Mouse (Mus musculus): ENCODE data around the gene Sorcs1. TPM values are rescaled to one million over a fixed set of nuclear protein-coding genes. Genes with fewer than 3 reads are reported as not detected.

Gene Sorcs1
- polyA plus RNA-seq, 1 experiment from 2014 or later: 3.2 TPM

DNA sequence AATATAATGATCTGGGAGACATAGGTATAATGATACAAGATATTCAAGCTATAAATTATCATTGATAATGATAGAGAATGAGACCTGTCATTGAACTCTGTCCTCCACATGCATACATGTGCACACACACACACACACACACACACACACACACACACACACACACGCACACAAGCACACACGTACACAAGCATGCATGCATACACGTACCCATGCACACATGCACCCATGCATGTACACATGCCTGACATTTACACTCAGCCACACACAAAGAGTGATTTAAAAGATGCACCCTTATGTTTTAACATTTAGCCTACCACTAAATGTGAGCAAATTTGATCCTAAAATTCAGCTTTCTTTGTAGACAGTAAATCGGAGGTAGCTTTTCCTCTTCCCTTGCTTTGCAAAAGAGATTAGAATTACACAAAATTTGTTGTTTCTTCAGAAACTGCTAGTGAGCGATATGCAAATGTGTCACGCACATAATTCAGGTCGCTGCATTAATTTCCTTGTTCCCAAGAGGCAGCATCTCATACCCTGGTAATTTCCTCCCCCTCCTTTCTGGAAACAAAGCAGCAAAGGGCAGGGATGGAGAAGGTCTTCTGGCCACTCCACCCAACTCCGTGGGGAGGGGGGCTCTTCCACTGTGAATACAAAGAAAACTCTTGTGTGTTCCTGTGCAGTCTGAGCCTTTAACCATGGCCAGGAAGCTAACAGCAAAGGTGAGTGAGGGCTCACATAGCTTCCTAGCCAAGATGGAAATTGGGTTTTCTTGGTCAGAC is 38.0 kb downstream of the Sorcs1 start:
- Histone ChIP-seq H3K4me1 (no peaks in the 10 kb centered on the region), H3K9me3 (no peaks in the 10 kb centered on the region), H3K9ac (no peak overlapping the region), H3K27me3 (no peaks in the 10 kb centered on the region), H3K4me2 (replicated peaks) (no peak overlapping the region), H3K36me3 (no peaks in the 10 kb centered on the region), H3K4me3 (no peak overlapping the region), H3K27ac (no peak overlapping the region)
- 74% methylated on average over 8 of the region's 8 CpGs for WGBS
- no peak for ATAC-seq (ENCODE audit: insufficient number of reproducible peaks, insufficient read depth, low FRiP score, low TSS enrichment)

DNA sequence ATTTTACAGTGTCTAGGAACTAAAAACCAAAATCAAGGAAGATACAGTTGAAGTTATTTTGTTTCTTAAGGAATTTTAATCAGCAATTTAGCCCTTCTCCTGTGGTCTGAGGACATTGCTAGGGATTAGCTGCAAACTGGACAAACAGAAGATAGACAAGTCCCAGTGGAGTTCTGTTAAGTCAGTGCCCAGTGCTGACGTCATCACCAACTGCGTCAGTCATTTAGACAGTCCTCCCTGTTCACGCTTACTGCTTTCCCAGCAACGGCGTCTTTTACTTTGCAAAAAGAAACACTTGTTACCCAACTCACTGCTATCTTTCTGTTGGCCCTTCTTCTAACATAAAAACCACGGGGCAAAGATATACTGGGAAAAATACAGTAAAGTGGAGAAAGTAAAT is 40.3 kb downstream of the Sorcs1 start:
- no peak overlapping the region for H3K27ac ChIP-seq
- no peaks in the 10 kb centered on the region for H3K36me3 ChIP-seq
- no peak for ATAC-seq (ENCODE audit: insufficient number of reproducible peaks, insufficient read depth, low FRiP score, low TSS enrichment)
- whole genome bisulfite sequencing: 77% methylated on average over 6 of the region's 6 CpGs
- no peak overlapping the region for H3K9ac ChIP-seq
- H3K9me3 ChIP-seq: no peaks in the 10 kb centered on the region
- H3K4me3 ChIP-seq: no peak overlapping the region
- no peaks in the 10 kb centered on the region for H3K27me3 ChIP-seq
- H3K4me1 ChIP-seq: no peaks in the 10 kb centered on the region
- no peak overlapping the region for H3K4me2 ChIP-seq (replicated peaks)

DNA sequence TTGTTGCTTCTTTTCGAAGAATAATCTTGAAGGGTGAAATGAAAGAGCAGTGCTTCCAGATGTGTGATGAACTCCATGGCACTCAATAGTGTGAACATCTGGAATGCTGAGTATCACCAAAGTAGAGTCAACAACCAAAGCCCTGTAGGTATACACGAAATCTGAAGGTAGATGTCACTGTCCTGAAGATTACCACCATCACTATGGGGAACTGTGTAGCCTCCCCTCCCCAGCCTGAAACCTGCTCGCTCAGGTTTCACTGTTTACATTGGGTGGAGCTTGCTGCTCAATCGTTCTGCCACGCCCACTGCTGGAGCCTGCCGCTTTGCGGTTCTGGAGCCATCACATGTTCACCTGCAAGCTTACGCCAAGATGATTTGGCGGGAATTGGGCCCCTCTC is 64.4 kb downstream of the Sorcs1 start:
- Histone ChIP-seq H3K36me3 (no peaks in the 10 kb centered on the region), H3K9ac (no peak overlapping the region), H3K4me2 (replicated peaks) (no peak overlapping the region; the same call in 1 of the 2 replicates), H3K27ac (no peak overlapping the region), H3K27me3 (no peaks in the 10 kb centered on the region), H3K4me1 (no peaks in the 10 kb centered on the region), H3K4me3 (no peak overlapping the region), H3K9me3 (no peaks in the 10 kb centered on the region)
- 22% methylated on average over 9 of the region's 9 CpGs for WGBS
- no peak for ATAC-seq (ENCODE audit: insufficient number of reproducible peaks, insufficient read depth, low FRiP score, low TSS enrichment)

GRCm38 (mm10) chr19:50611619-50612018 is 66.8 kb downstream of the Sorcs1 start:
- no peak for ATAC-seq (ENCODE audit: insufficient number of reproducible peaks, insufficient read depth, low FRiP score, low TSS enrichment)

DNA sequence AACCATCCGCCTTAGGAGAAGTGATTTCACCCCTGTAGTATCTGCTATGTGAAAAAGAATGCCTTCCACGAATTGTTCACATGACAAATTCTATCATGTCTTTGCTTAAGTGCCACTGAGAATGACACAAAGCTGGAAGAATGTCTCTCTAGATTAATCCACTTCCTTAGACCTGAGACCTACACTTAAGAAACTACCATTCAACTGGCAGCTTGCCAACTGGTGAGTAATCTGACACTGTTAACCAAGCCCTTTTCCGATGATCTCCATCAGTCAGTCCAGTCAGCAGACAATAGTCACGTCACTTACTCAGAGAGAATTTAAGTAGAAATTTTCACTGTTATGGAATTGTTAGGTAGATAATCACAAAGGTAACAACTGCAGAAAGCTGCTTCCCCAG is 74.6 kb downstream of the Sorcs1 start:
- 52% methylated on average over 4 of the region's 4 CpGs for WGBS
- Histone ChIP-seq H3K27me3 (no peaks in the 10 kb centered on the region), H3K4me3 (no peak overlapping the region), H3K9me3 (no peaks in the 10 kb centered on the region), H3K9ac (no peak overlapping the region), H3K36me3 (no peaks in the 10 kb centered on the region), H3K27ac (no peak overlapping the region), H3K4me2 (replicated peaks) (no peak overlapping the region), H3K4me1 (no peaks in the 10 kb centered on the region)
- no peak for ATAC-seq (ENCODE audit: insufficient number of reproducible peaks, insufficient read depth, low FRiP score, low TSS enrichment)

More at GRCm38 (mm10) chr19:50611619-50612018, 66.8 kb downstream of the Sorcs1 start:
- no peak overlapping the region for H3K27ac ChIP-seq
- 52% methylated on average over 3 of the region's 3 CpGs for WGBS
- no peaks in the 10 kb centered on the region for H3K36me3 ChIP-seq
- H3K9ac ChIP-seq: no peak overlapping the region
- no peak overlapping the region for H3K4me3 ChIP-seq
- H3K4me1 ChIP-seq: no peaks in the 10 kb centered on the region
- H3K27me3 ChIP-seq: no peaks in the 10 kb centered on the region
- H3K9me3 ChIP-seq: no peaks in the 10 kb centered on the region
- H3K4me2 ChIP-seq (replicated peaks): no peak overlapping the region

- no peak overlapping the region for H3K4me3 ChIP-seq
- H3K9ac ChIP-seq: no peak overlapping the region
- no peaks in the 10 kb centered on the region for H3K36me3 ChIP-seq
- H3K27ac ChIP-seq: no peak overlapping the region
- H3K4me1 ChIP-seq: no peaks in the 10 kb centered on the region
- no peak overlapping the region for H3K4me2 ChIP-seq (replicated peaks)
- 90% methylated on average over 5 of the region's 5 CpGs for WGBS
- no peaks in the 10 kb centered on the region for H3K9me3 ChIP-seq
- no peak for ATAC-seq (ENCODE audit: insufficient number of reproducible peaks, insufficient read depth, low FRiP score, low TSS enrichment)
- no peaks in the 10 kb centered on the region for H3K27me3 ChIP-seq
Observed at GRCm38 (mm10) chr19:50603380-50603779, 75.1 kb downstream of the Sorcs1 start.

GRCm38 (mm10) chr19:50597300-50597699 is 81.1 kb downstream of the Sorcs1 start:
- H3K27ac ChIP-seq: no peak overlapping the region
- ATAC-seq (ENCODE audit: insufficient number of reproducible peaks, insufficient read depth, low FRiP score, low TSS enrichment): no peak
- H3K9me3 ChIP-seq: no peaks in the 10 kb centered on the region
- H3K36me3 ChIP-seq: no peaks in the 10 kb centered on the region
- H3K9ac ChIP-seq: no peak overlapping the region
- no peak overlapping the region for H3K4me2 ChIP-seq (replicated peaks)
- H3K4me1 ChIP-seq: no peaks in the 10 kb centered on the region
- H3K4me3 ChIP-seq: no peak overlapping the region
- H3K27me3 ChIP-seq: no peaks in the 10 kb centered on the region
- 71% methylated on average over 4 of the region's 4 CpGs for WGBS

DNA sequence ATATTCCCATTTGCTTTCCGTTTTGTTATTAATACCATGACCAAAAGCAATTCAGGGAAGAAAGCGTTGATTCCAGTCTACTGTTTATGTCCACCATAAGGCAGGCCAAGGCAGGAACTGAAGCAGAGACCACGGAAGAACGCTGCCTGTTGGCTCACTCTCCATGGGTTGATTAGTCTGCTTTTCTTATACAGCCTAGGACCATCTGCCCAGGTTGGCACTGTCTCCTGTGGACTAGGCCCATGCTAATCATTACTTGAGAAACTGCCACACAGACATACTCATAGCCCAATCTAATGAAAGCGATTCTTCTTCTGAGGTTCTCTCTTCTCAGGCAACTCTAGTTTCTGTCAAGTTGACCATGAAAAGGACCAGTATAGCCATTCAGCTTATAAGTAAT is 92.3 kb downstream of the Sorcs1 start:
- H3K36me3 ChIP-seq: no peaks in the 10 kb centered on the region
- no peaks in the 10 kb centered on the region for H3K4me1 ChIP-seq
- no peak overlapping the region for H3K27ac ChIP-seq
- no peak overlapping the region for H3K4me3 ChIP-seq
- no peaks in the 10 kb centered on the region for H3K27me3 ChIP-seq
- no peak overlapping the region for H3K9ac ChIP-seq
- 95% methylated on average over 5 of the region's 5 CpGs for whole genome bisulfite sequencing
- H3K4me2 ChIP-seq (replicated peaks): no peak overlapping the region
- no peaks in the 10 kb centered on the region for H3K9me3 ChIP-seq
- no peak for ATAC-seq (ENCODE audit: insufficient number of reproducible peaks, insufficient read depth, low FRiP score, low TSS enrichment)

DNA sequence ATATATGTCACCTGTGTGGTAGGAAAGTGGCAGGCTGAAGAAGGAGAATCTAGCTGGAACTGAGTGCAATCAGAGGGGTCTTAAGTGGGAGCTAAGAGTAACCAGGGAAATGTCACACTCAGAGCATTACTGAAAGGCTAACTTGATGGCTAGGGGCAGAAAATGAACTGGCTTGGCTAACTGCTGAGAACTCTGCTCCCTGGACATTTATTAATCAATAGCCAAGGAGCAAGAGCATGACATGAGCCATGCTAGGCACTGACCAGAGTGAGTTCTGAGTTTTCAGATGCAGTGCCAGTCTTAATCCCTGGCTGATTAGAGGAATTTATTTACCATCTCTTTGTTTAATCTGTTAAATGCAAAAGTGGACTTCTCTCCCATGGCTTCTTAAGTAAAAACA is 95.5 kb downstream of the Sorcs1 start:
- H3K9ac ChIP-seq: no peak overlapping the region
- no peaks in the 10 kb centered on the region for H3K36me3 ChIP-seq
- no peaks in the 10 kb centered on the region for H3K9me3 ChIP-seq
- ATAC-seq (ENCODE audit: insufficient number of reproducible peaks, insufficient read depth, low FRiP score, low TSS enrichment): no peak
- H3K27ac ChIP-seq: no peak overlapping the region
- no peaks in the 10 kb centered on the region for H3K4me1 ChIP-seq
- no peak overlapping the region for H3K4me2 ChIP-seq (replicated peaks)
- H3K27me3 ChIP-seq: no peaks in the 10 kb centered on the region
- H3K4me3 ChIP-seq: no peak overlapping the region

DNA sequence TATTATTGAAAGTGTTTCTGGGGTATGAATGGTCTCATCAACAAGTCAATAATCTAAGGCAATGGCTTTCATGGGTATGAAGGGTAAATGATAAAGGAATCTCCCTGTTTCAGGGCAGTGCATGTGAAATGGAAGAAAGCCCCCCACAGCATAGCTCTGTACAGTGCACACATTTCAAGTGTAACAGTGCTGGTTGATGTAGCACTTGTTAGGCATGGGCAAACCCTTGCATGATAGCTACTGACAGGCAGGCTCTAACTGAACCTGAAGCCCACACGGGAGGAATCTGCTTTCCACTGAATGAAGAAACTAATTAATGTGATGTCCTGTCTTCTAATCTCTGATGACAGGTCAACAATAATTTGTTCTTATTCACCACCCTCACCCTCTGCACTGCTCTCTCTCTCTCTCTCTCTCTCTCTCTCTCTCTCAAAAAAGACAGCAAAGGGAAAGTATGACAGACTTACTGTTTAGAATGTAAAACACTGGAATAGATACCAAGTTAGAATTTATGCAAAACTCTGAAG is 108.7 kb downstream of the Sorcs1 start:
- 22% methylated on average over 1 of the region's 1 CpGs for WGBS
- Histone ChIP-seq H3K4me1 (no peaks in the 10 kb centered on the region), H3K9ac (no peak overlapping the region)

DNA sequence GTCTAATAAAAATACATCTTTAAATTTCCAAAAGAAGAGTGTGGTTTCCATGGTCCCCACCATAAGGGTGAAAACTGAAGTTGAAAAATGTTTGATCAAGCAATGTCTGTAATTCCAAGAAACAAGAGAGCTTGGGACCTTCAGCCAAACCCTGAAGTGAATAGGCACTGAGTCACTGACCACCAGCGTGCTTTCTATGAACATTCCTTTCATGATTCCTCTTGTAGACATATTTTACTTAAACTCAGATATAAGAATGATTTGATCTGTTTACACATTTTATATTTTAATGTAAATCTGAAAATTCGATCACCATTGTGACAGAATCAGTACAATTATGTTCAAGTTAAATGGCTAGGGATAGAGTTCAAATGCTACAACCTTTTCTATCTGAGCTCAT is 112.1 kb downstream of the Sorcs1 start:
- H3K9ac ChIP-seq: no peak overlapping the region
- H3K27ac ChIP-seq: no peak overlapping the region
- no peak overlapping the region for H3K4me3 ChIP-seq
- no peaks in the 10 kb centered on the region for H3K36me3 ChIP-seq
- no peak overlapping the region for H3K4me2 ChIP-seq (replicated peaks)
- no peak for ATAC-seq (ENCODE audit: insufficient number of reproducible peaks, insufficient read depth, low FRiP score, low TSS enrichment)
- 86% methylated on average over 2 of the region's 2 CpGs for WGBS
- H3K4me1 ChIP-seq: no peaks in the 10 kb centered on the region
- H3K27me3 ChIP-seq: no peaks in the 10 kb centered on the region
- no peaks in the 10 kb centered on the region for H3K9me3 ChIP-seq

More for the DNA sequence above, 108.7 kb downstream of the Sorcs1 start:
- H3K9me3 ChIP-seq: no peaks in the 10 kb centered on the region
- no peaks in the 10 kb centered on the region for H3K27me3 ChIP-seq
- no peak overlapping the region for H3K4me2 ChIP-seq (replicated peaks)
- ATAC-seq (ENCODE audit: insufficient number of reproducible peaks, insufficient read depth, low FRiP score, low TSS enrichment): no peak
- H3K27ac ChIP-seq: no peak overlapping the region
- H3K36me3 ChIP-seq: no peaks in the 10 kb centered on the region
- no peak overlapping the region for H3K4me3 ChIP-seq

GRCm38 (mm10) chr19:50558771-50559170 is 119.7 kb downstream of the Sorcs1 start:
- Histone ChIP-seq H3K9me3 (no peaks in the 10 kb centered on the region), H3K4me3 (no peak overlapping the region), H3K4me1 (no peaks in the 10 kb centered on the region), H3K4me2 (replicated peaks) (no peak overlapping the region), H3K9ac (no peak overlapping the region), H3K36me3 (no peaks in the 10 kb centered on the region), H3K27me3 (no peaks in the 10 kb centered on the region), H3K27ac (no peak overlapping the region)
- 35% methylated on average over 6 of the region's 6 CpGs for WGBS
- no peak for ATAC-seq (ENCODE audit: insufficient number of reproducible peaks, insufficient read depth, low FRiP score, low TSS enrichment)
